Comparison of ENCODE assay signal across 21 mouse cellular contexts in genomic region chr3:134295217-134295616, GRCm38 (mm10). TPM values are rescaled to one million over a fixed set of nuclear protein-coding genes. Genes with fewer than 3 reads are reported as not detected.
A peak's percentile ranks its signal among the peaks of the same experiment; 100 is the strongest.
DNase-seq lines count a peak whose midpoint lies in the region; ATAC-seq lines count a peak whose summit lies in the region.
"Had no signal": no experiment of that assay in that cellular context is flagged by ENCODE, and none has a peak within 500 bp of the region (broad histone marks: within the 10 kb centered on the region; RNA-seq: fewer than 3 reads in every experiment).

No protein-coding gene starts in this region.

- no peaks in the 10 kb centered on the region for H3K27me3 ChIP-seq in hindbrain, embryonic 13.5 days
- no peaks in the 10 kb centered on the region for H3K27me3 ChIP-seq in hindbrain, embryonic 12.5 days
- no peaks in the 10 kb centered on the region for H3K27me3 ChIP-seq in forebrain, embryonic 12.5 days
- no peaks in the 10 kb centered on the region for H3K27me3 ChIP-seq in hindbrain, embryonic 16.5 days (replicated peaks; ENCODE audit: control insufficient read depth, insufficient read depth, low read length)
- no peaks in the 10 kb centered on the region for H3K27me3 ChIP-seq in midbrain, embryonic 15.5 days (replicated peaks)
- H3K27me3 ChIP-seq: limb, embryonic 12.5 days had no signal

- no peaks in the 10 kb centered on the region for H3K4me1 ChIP-seq in hindbrain, embryonic 13.5 days (replicated peaks)
- no peaks in the 10 kb centered on the region for H3K4me1 ChIP-seq in hindbrain, embryonic 12.5 days
- H3K4me1 ChIP-seq in forebrain, embryonic 12.5 days: peaks cover 8% of the 10 kb centered on the region
- no peaks in the 10 kb centered on the region for H3K4me1 ChIP-seq in hindbrain, embryonic 16.5 days (ENCODE audit: control insufficient read depth, insufficient read depth, low read depth, low read length)
- 0 out of 2 replicates have a peak, but pooled peaks cover 3% of the 10 kb centered on the region for H3K4me1 ChIP-seq in midbrain, embryonic 15.5 days
- H3K4me1 ChIP-seq: limb, embryonic 12.5 days had no signal

- intact Hi-C loops in gastrocnemius, postnatal 36 days (cut with DNase I): no loop called here

- DNase-seq in adrenal gland, postnatal 4 days (ENCODE audit: low spot score in 2 of 2): no peak
- no peak for DNase-seq in gastrocnemius, postnatal 36 days
- DNase-seq in right cerebral cortex, postnatal 14 days: no peak
- DNase-seq: adrenal gland, postnatal 25 days; cerebellum, adult 11-12 months; cerebellum, postnatal 10 days; gastrocnemius, postnatal 25 days; heart, adult 2 months; kidney, adult 8-10 months; kidney, postnatal 10 days; liver, postnatal 0 days; thymus, postnatal 14 days had no signal

- no peak overlapping the region for H3K9ac ChIP-seq in hindbrain, embryonic 13.5 days
- H3K9ac ChIP-seq in hindbrain, embryonic 12.5 days: no peak overlapping the region
- H3K9ac ChIP-seq in forebrain, embryonic 12.5 days: no peak overlapping the region
- no peak overlapping the region for H3K9ac ChIP-seq in hindbrain, embryonic 16.5 days (ENCODE audit: low read depth, low read length)
- H3K9ac ChIP-seq in midbrain, embryonic 15.5 days: no peak overlapping the region
- H3K9ac ChIP-seq: limb, embryonic 12.5 days; liver, postnatal 0 days had no signal

- 47% methylated on average over 6 of the region's 6 CpGs for WGBS in hindbrain, embryonic 13.5 days
- WGBS in hindbrain, embryonic 12.5 days: 62% methylated on average over 6 of the region's 6 CpGs
- WGBS in forebrain, embryonic 12.5 days: 24% methylated on average over 6 of the region's 6 CpGs
- 31% methylated on average over 6 of the region's 6 CpGs for WGBS in hindbrain, embryonic 16.5 days
- WGBS in midbrain, embryonic 15.5 days: 27% methylated on average over 6 of the region's 6 CpGs

- no peaks in the 10 kb centered on the region for H3K36me3 ChIP-seq in hindbrain, embryonic 13.5 days
- H3K36me3 ChIP-seq in hindbrain, embryonic 12.5 days: no peaks in the 10 kb centered on the region
- H3K36me3 ChIP-seq in forebrain, embryonic 12.5 days (replicated peaks): no peaks in the 10 kb centered on the region
- no peaks in the 10 kb centered on the region for H3K36me3 ChIP-seq in hindbrain, embryonic 16.5 days (ENCODE audit: control insufficient read depth, insufficient read depth, low read length)
- no peaks in the 10 kb centered on the region for H3K36me3 ChIP-seq in midbrain, embryonic 15.5 days (replicated peaks)
- H3K36me3 ChIP-seq: limb, embryonic 12.5 days had no signal

- no peak overlapping the region for H3K4me3 ChIP-seq in hindbrain, embryonic 13.5 days
- no peak overlapping the region for H3K4me3 ChIP-seq in hindbrain, embryonic 12.5 days
- H3K4me3 ChIP-seq in forebrain, embryonic 12.5 days (replicated peaks): no peak overlapping the region
- no peak overlapping the region for H3K4me3 ChIP-seq in hindbrain, embryonic 16.5 days (ENCODE audit: low read length)
- no peak overlapping the region for H3K4me3 ChIP-seq in midbrain, embryonic 15.5 days
- H3K4me3 ChIP-seq: heart, adult 2 months; limb, embryonic 12.5 days had no signal

- H3K4me2 ChIP-seq in hindbrain, embryonic 13.5 days: no peak overlapping the region
- no peak overlapping the region for H3K4me2 ChIP-seq in hindbrain, embryonic 12.5 days (replicated peaks)
- no peak overlapping the region for H3K4me2 ChIP-seq in forebrain, embryonic 12.5 days
- H3K4me2 ChIP-seq in hindbrain, embryonic 16.5 days (ENCODE audit: low read length): no peak overlapping the region
- no peak overlapping the region for H3K4me2 ChIP-seq in midbrain, embryonic 15.5 days
- H3K4me2 ChIP-seq: limb, embryonic 12.5 days; liver, embryonic 11.5 days had no signal

- no peaks in the 10 kb centered on the region for H3K9me3 ChIP-seq in hindbrain, embryonic 13.5 days
- no peaks in the 10 kb centered on the region for H3K9me3 ChIP-seq in hindbrain, embryonic 12.5 days (replicated peaks)
- H3K9me3 ChIP-seq in forebrain, embryonic 12.5 days: no peaks in the 10 kb centered on the region
- no peaks in the 10 kb centered on the region for H3K9me3 ChIP-seq in hindbrain, embryonic 16.5 days (ENCODE audit: control insufficient read depth, low read length)
- no peaks in the 10 kb centered on the region for H3K9me3 ChIP-seq in midbrain, embryonic 15.5 days
- H3K9me3 ChIP-seq: limb, embryonic 12.5 days had no signal

- H3K27ac ChIP-seq in hindbrain, embryonic 13.5 days: peak overlapping the region; percentile 24; the same call in 1 of the 2 replicates
- H3K27ac ChIP-seq in hindbrain, embryonic 12.5 days: no peak overlapping the region
- 0 out of 2 replicates have a peak overlapping the region, but pooled peaks have one; percentile 31 for H3K27ac ChIP-seq in forebrain, embryonic 12.5 days
- no peak overlapping the region for H3K27ac ChIP-seq in hindbrain, embryonic 16.5 days (ENCODE audit: low read depth, low read length)
- H3K27ac ChIP-seq in midbrain, embryonic 15.5 days: peak overlapping the region; percentile 43
- H3K27ac ChIP-seq: heart, adult 2 months; limb, embryonic 12.5 days; macrophage had no signal

- 0 out of 2 replicates have a peak, but pooled peaks have one; percentile 52 for ATAC-seq in hindbrain, embryonic 13.5 days (ENCODE audit: low FRiP score)
- ATAC-seq in hindbrain, embryonic 12.5 days (ENCODE audit: low FRiP score): no peak
- ATAC-seq in forebrain, embryonic 12.5 days (ENCODE audit: low FRiP score): peak; percentile 68; the same call in 1 of the 2 replicates
- ATAC-seq in hindbrain, embryonic 16.5 days: peak; percentile 58
- peak; percentile 64; the same call in 1 of the 2 replicates for ATAC-seq in midbrain, embryonic 15.5 days (replicated peaks)
- ATAC-seq: liver, postnatal 0 days; lung, postnatal 0 days had no signal

RNA-seq across cellular contexts. Expression of gene Cxxc4, which starts 58.9 kb away (rescaled TPM):
- polyA plus RNA-seq in hindbrain, embryonic 13.5 days (2015; fragmentation: Nextera tagmentation; extraction: Ambion mirVana): 28.7 and 28.8 TPM in 2 replicates
- polyA plus RNA-seq in hindbrain, embryonic 12.5 days (2016; fragmentation: Nextera tagmentation; extraction: Ambion mirVana): 22.7 and 26.4 TPM in 2 replicates
- 20.9 and 25.5 TPM in 2 replicates for polyA plus RNA-seq in forebrain, embryonic 12.5 days (2016; fragmentation: Nextera tagmentation; extraction: Ambion mirVana)
- 20.6 and 29.1 TPM in 2 replicates for polyA plus RNA-seq in hindbrain, embryonic 16.5 days (2015; fragmentation: Nextera tagmentation; extraction: Ambion mirVana)
- polyA plus RNA-seq in midbrain, embryonic 15.5 days (2015; fragmentation: Nextera tagmentation; extraction: Ambion mirVana): 41.1 and 44.8 TPM in 2 replicates
- 10 to 100 TPM; 12.6 to 14.5 TPM for total RNA-seq in adrenal gland, postnatal 4 days (2021)
- under 1 TPM; 0.49 to 0.59 TPM for total RNA-seq in gastrocnemius, postnatal 36 days (2021)
- polyA plus RNA-seq: macrophage had no signal

Comparison
In these comparisons a context has a peak if more than half of its experiments do, and no peak if none do; other contexts are left out.
1. H3K27ac ChIP-seq: peak in hindbrain, embryonic 13.5 days (single experiment), forebrain, embryonic 12.5 days (single experiment) and midbrain, embryonic 15.5 days (single experiment); none in hindbrain, embryonic 12.5 days (single experiment) and hindbrain, embryonic 16.5 days (single experiment).